Mouse (Mus musculus): Measurements from ENCODE around the gene Col4a2. TPM values are rescaled to one million over a fixed set of nuclear protein-coding genes. Genes with fewer than 3 reads are reported as not detected.
A peak's percentile ranks its signal among the peaks of the same experiment; 100 is the strongest.

Gene Col4a2
- 70.7 and 76.7 TPM in 2 replicates for polyA plus RNA-seq (2016; fragmentation: Nextera tagmentation; extraction: Ambion mirVana)

GRCm38 (mm10) chr8:11312349-11313175 is at the start of gene Col4a2, which contains the start of gene Col4a1:
Col4a2 (plus strand) TSS chr8:11312805.
Col4a1 (minus strand) TSS chr8:11312826.
- H3K4me2 ChIP-seq (replicated peaks): peak within 1 kb of the TSS; percentile 90
- H3K27me3 ChIP-seq (replicated peaks): peaks cover 54% of the 10 kb centered on the region
- peaks cover 24% of the 10 kb centered on the region for H3K4me1 ChIP-seq
- peak within 1 kb of the TSS; percentile 75 for H3K9ac ChIP-seq
- peak within 1 kb of the TSS; percentile 50 for H3K4me3 ChIP-seq
- no peaks in the 10 kb centered on the region for H3K9me3 ChIP-seq
- no peak within 1 kb of the TSS for H3K27ac ChIP-seq
- peak; percentile 63 for ATAC-seq (ENCODE audit: low FRiP score, low read depth)
- under 1% methylated on average over 86 of the region's 87 CpGs for WGBS
- no peaks in the 10 kb centered on the region for H3K36me3 ChIP-seq

GRCm38 (mm10) chr8:11263848-11264247 is 48.8 kb upstream of the Col4a2 start:
- Histone ChIP-seq H3K36me3 (no peaks in the 10 kb centered on the region), H3K4me3 (no peak overlapping the region), H3K4me1 (peaks cover 6% of the 10 kb centered on the region; the same call in 1 of the 2 replicates), H3K9ac (no peak overlapping the region), H3K27ac (no peak overlapping the region), H3K27me3 (replicated peaks) (no peaks in the 10 kb centered on the region), H3K4me2 (replicated peaks) (no peak overlapping the region), H3K9me3 (no peaks in the 10 kb centered on the region)
- 85% methylated on average over 6 of the region's 6 CpGs for WGBS
- no peak for ATAC-seq (ENCODE audit: low FRiP score, low read depth)

DNA sequence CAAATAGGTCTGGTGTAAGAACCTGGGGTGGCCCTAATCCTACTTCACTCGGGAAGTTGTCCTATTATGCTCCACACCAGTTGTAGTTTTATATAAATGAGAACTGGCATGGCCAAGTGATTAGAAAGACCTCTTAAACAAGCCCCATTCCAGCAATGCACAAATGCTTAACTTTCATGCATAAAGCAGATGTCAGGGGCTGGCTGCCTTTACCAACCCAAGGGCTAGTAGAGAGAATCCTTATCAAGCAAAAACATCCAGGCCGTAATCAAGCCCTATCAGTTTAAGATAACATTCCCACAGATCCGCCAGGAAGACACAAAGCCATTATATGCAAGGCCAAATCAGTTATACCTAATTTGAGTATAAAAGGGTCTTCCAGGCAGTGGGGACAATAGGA is 46.6 kb upstream of the Col4a2 start:
- no peaks in the 10 kb centered on the region for H3K27me3 ChIP-seq (replicated peaks)
- H3K27ac ChIP-seq: no peak overlapping the region
- 78% methylated on average over 3 of the region's 3 CpGs for WGBS
- ATAC-seq (ENCODE audit: low FRiP score, low read depth): no peak
- H3K4me2 ChIP-seq (replicated peaks): no peak overlapping the region
- no peaks in the 10 kb centered on the region for H3K4me1 ChIP-seq
- H3K9ac ChIP-seq: no peak overlapping the region
- H3K9me3 ChIP-seq: no peaks in the 10 kb centered on the region
- no peak overlapping the region for H3K4me3 ChIP-seq
- no peaks in the 10 kb centered on the region for H3K36me3 ChIP-seq

- Histone ChIP-seq H3K4me1 (no peaks in the 10 kb centered on the region), H3K4me2 (replicated peaks) (no peak overlapping the region), H3K27me3 (replicated peaks) (no peaks in the 10 kb centered on the region), H3K9me3 (no peaks in the 10 kb centered on the region), H3K9ac (no peak overlapping the region), H3K36me3 (no peaks in the 10 kb centered on the region), H3K4me3 (no peak overlapping the region), H3K27ac (no peak overlapping the region)
- ATAC-seq (ENCODE audit: low FRiP score, low read depth): no peak
- WGBS: 86% methylated on average over 2 of the region's 2 CpGs
Observed at GRCm38 (mm10) chr8:11266471-11266870, 46.1 kb upstream of the Col4a2 start.

GRCm38 (mm10) chr8:11268753-11269152 is 43.9 kb upstream of the Col4a2 start:
- WGBS: 80% methylated on average over 6 of the region's 6 CpGs
- Histone ChIP-seq H3K36me3 (no peaks in the 10 kb centered on the region), H3K4me2 (replicated peaks) (no peak overlapping the region), H3K9ac (no peak overlapping the region), H3K4me3 (no peak overlapping the region), H3K4me1 (no peaks in the 10 kb centered on the region), H3K27me3 (replicated peaks) (no peaks in the 10 kb centered on the region), H3K27ac (no peak overlapping the region), H3K9me3 (no peaks in the 10 kb centered on the region)
- ATAC-seq (ENCODE audit: low FRiP score, low read depth): no peak

DNA sequence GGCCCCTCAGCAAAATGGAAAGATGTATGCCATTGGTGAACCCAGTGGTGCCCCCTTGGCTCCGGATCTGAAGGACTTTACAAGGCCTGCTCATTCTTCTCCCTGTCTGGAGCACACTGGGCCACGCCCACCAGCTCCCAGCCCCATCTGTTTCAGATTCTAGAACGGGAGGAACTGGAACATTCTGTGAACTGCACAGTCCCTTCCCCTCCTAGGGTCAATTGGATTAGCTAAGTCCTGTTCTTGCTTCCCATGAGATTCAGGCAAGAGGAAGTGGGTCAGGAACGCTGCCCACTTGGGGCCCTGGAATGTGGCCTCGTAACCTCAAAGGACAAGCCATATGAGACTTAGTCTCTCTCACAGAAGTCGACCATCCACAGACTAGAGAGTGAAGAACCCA is 41.8 kb upstream of the Col4a2 start:
- no peaks in the 10 kb centered on the region for H3K9me3 ChIP-seq
- H3K27me3 ChIP-seq (replicated peaks): no peaks in the 10 kb centered on the region
- 69% methylated on average over 6 of the region's 6 CpGs for WGBS
- no peak overlapping the region for H3K4me3 ChIP-seq
- no peak overlapping the region for H3K4me2 ChIP-seq (replicated peaks)
- no peak overlapping the region for H3K9ac ChIP-seq
- H3K36me3 ChIP-seq: no peaks in the 10 kb centered on the region
- H3K4me1 ChIP-seq: no peaks in the 10 kb centered on the region; the same call in 1 of the 2 replicates
- no peak overlapping the region for H3K27ac ChIP-seq
- ATAC-seq (ENCODE audit: low FRiP score, low read depth): no peak

- H3K27me3 ChIP-seq (replicated peaks): no peaks in the 10 kb centered on the region
- no peaks in the 10 kb centered on the region; the same call in 1 of the 2 replicates for H3K4me1 ChIP-seq
- H3K4me3 ChIP-seq: no peak overlapping the region
- H3K4me2 ChIP-seq (replicated peaks): no peak overlapping the region
- no peak for ATAC-seq (ENCODE audit: low FRiP score, low read depth)
- H3K9me3 ChIP-seq: no peaks in the 10 kb centered on the region
- no peak overlapping the region for H3K27ac ChIP-seq
- 89% methylated on average over 6 of the region's 6 CpGs for WGBS
- H3K9ac ChIP-seq: no peak overlapping the region
- no peaks in the 10 kb centered on the region for H3K36me3 ChIP-seq
Observed at GRCm38 (mm10) chr8:11272205-11272604, 40.4 kb upstream of the Col4a2 start.

- 86% methylated on average over 15 of the region's 15 CpGs for WGBS
- Histone ChIP-seq H3K4me2 (replicated peaks) (no peak overlapping the region), H3K9ac (no peak overlapping the region), H3K4me3 (no peak overlapping the region), H3K27ac (no peak overlapping the region), H3K4me1 (no peaks in the 10 kb centered on the region; the same call in 1 of the 2 replicates), H3K36me3 (no peaks in the 10 kb centered on the region), H3K9me3 (no peaks in the 10 kb centered on the region), H3K27me3 (replicated peaks) (no peaks in the 10 kb centered on the region)
- no peak for ATAC-seq (ENCODE audit: low FRiP score, low read depth)
Observed at GRCm38 (mm10) chr8:11273506-11274158, 39.0 kb upstream of the Col4a2 start.

DNA sequence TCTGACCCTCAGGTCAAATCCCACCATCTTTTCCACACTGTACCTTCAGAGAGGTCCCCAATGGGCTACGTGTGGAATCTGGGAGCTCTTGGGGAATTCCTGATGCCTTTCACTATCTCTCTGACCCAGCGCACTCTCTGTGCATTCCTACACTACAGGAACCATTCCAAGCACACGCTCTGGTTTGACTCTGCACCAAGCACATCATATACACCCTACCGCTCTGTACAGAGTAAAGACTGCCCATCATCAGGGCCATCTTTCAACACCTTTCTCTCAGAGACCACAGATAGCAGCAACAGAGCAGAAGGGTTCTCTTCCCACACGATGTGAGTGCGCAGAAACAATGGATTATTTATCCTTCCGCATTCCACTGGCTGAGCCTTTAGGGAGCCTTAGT is 38.2 kb upstream of the Col4a2 start:
- 86% methylated on average over 7 of the region's 7 CpGs for WGBS
- ATAC-seq (ENCODE audit: low FRiP score, low read depth): no peak
- H3K9ac ChIP-seq: no peak overlapping the region
- H3K36me3 ChIP-seq: no peaks in the 10 kb centered on the region
- no peaks in the 10 kb centered on the region for H3K9me3 ChIP-seq
- H3K4me3 ChIP-seq: no peak overlapping the region
- no peak overlapping the region for H3K4me2 ChIP-seq (replicated peaks)
- peaks cover 8% of the 10 kb centered on the region; the same call in 1 of the 2 replicates for H3K4me1 ChIP-seq
- H3K27ac ChIP-seq: no peak overlapping the region
- no peaks in the 10 kb centered on the region for H3K27me3 ChIP-seq (replicated peaks)

- no peak for ATAC-seq (ENCODE audit: low FRiP score, low read depth)
- no peak overlapping the region for H3K9ac ChIP-seq
- WGBS: 88% methylated on average over 6 of the region's 6 CpGs
Observed at GRCm38 (mm10) chr8:11276286-11276685, 36.3 kb upstream of the Col4a2 start.

DNA sequence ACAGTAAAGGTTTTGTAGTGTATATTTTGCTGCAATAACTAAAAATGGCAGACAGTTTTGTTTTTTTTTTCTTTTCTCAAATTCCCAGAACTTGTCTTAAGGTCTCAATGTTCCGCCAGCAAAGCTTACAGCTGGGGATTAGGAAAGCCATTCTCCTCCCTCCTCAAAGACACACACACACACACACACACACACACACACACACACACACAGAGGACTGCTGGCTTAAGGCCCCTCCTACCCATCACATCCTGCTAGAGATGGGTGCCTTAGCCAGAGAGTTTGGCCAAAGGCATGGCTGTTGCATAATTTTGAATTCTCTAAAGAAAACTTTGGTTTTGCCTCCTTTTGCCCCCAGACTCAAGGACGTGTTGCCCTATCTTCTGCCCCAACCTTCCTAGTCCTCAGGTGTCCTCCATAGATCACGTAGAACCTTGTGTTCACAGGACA is 35.0 kb upstream of the Col4a2 start:
- Histone ChIP-seq H3K27ac (no peak overlapping the region), H3K9me3 (no peaks in the 10 kb centered on the region), H3K4me2 (replicated peaks) (no peak overlapping the region), H3K9ac (no peak overlapping the region), H3K4me1 (peaks cover 9% of the 10 kb centered on the region; the same call in 1 of the 2 replicates), H3K27me3 (replicated peaks) (no peaks in the 10 kb centered on the region), H3K4me3 (no peak overlapping the region), H3K36me3 (no peaks in the 10 kb centered on the region)
- 87% methylated on average over 3 of the region's 3 CpGs for WGBS
- no peak for ATAC-seq (ENCODE audit: low FRiP score, low read depth)

More at GRCm38 (mm10) chr8:11276286-11276685, 36.3 kb upstream of the Col4a2 start:
- H3K4me3 ChIP-seq: no peak overlapping the region
- no peaks in the 10 kb centered on the region for H3K27me3 ChIP-seq (replicated peaks)
- peaks cover 9% of the 10 kb centered on the region; the same call in 1 of the 2 replicates for H3K4me1 ChIP-seq
- no peak overlapping the region for H3K4me2 ChIP-seq (replicated peaks)
- no peaks in the 10 kb centered on the region for H3K9me3 ChIP-seq
- no peak overlapping the region for H3K27ac ChIP-seq
- H3K36me3 ChIP-seq: no peaks in the 10 kb centered on the region

DNA sequence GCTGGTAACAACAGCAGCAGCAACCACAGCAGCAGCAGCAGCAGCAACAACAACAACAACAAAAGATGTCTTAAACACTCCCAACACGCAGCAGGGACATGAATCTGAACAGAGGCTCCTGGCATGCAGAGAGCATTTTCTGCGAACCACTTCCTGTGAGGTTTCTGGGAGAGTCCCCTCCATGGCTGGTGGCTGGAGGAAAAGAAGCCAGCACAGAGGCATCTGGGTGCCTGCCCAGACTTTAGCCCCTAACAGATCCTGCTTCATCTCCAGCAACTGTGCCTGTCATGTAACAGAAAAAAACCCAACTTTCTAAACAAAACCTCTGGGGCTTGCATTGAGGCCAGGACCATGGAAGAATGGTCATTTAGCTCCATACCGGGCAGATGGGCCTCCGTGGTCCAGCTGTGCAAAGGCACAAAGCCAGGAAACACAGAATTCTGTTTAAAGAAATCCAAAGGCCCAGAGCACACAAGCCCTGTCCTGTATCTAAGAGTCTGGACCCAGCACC is 34.4 kb upstream of the Col4a2 start:
- ATAC-seq (ENCODE audit: low FRiP score, low read depth): no peak
- H3K4me1 ChIP-seq: peaks cover 9% of the 10 kb centered on the region; the same call in 1 of the 2 replicates
- H3K27ac ChIP-seq: no peak overlapping the region

More for the DNA sequence above, 34.4 kb upstream of the Col4a2 start:
- Histone ChIP-seq H3K9ac (no peak overlapping the region), H3K9me3 (no peaks in the 10 kb centered on the region), H3K4me2 (replicated peaks) (no peak overlapping the region), H3K36me3 (no peaks in the 10 kb centered on the region), H3K4me3 (no peak overlapping the region), H3K27me3 (replicated peaks) (no peaks in the 10 kb centered on the region)
- WGBS: 67% methylated on average over 4 of the region's 4 CpGs

Measured in neural tube, embryonic 12.5 days (tissue).